Mouse (Mus musculus) heart, embryonic 11.5 days (tissue): Measurements from ENCODE around the gene Preb. TPM values are rescaled to one million over a fixed set of nuclear protein-coding genes. Genes with fewer than 3 reads are reported as not detected.

ENCODE experiments used
- ATAC-seq: fragments of 200-750 bp; cut with Nextera tagmentation; replicated peaks from 2 replicates; pipeline ENCODE4 v1.8.0; 2017; ENCODE audit warnings: moderate library complexity; ENCODE audit not compliant: insufficient number of reproducible peaks, low FRiP score, low TSS enrichment
- H3K27ac ChIP-seq: fragments of 300-500 bp; sonication (generic); 2 replicates; pipeline ENCODE4 v1.5.1; 2014; ENCODE audit warnings: mild to moderate bottlenecking, low read depth, low read length
- H3K27me3 ChIP-seq: fragments of 300-500 bp; sonication (generic); 2 replicates; pipeline ENCODE4 v1.6.1; 2014; ENCODE audit warnings: mild to moderate bottlenecking, low read length, mixed read lengths; ENCODE audit not compliant: control insufficient read depth, insufficient read depth
- H3K36me3 ChIP-seq: fragments of 300-500 bp; sonication (generic); 2 replicates; pipeline ENCODE4 v1.6.1; 2014; ENCODE audit warnings: mild to moderate bottlenecking, low read length, moderate library complexity, mixed read lengths; ENCODE audit not compliant: control insufficient read depth, insufficient read depth
- H3K4me1 ChIP-seq: fragments of 300-500 bp; sonication (generic); 2 replicates; pipeline ENCODE4 v1.6.1; 2014; ENCODE audit warnings: low read length; ENCODE audit not compliant: control insufficient read depth, insufficient read depth
- H3K4me2 ChIP-seq: fragments of 300-500 bp; sonication (generic); 2 replicates; pipeline ENCODE4 v1.6.1; 2014; ENCODE audit warnings: mild to moderate bottlenecking, moderate library complexity
- H3K4me3 ChIP-seq: fragments of 300-500 bp; sonication (generic); 2 replicates; pipeline ENCODE4 v1.5.1; 2014; ENCODE audit warnings: low read depth, low read length
- H3K9ac ChIP-seq: fragments of 300-500 bp; sonication (generic); 2 replicates; pipeline ENCODE4 v1.6.1; 2014; ENCODE audit warnings: mild to moderate bottlenecking, low read depth, low read length, moderate library complexity
- H3K9me3 ChIP-seq: fragments of 300-500 bp; sonication (generic); replicated peaks from 2 replicates; pipeline ENCODE4 v1.6.1; 2016; ENCODE audit warnings: low read length; ENCODE audit not compliant: control insufficient read depth
- WGBS: fragments of 180-500 bp; shearing (Covaris S2); extraction: QIAGEN DNeasy Blood & Tissue Kit; methylation state at CpG from one replicate; pipeline ENCODE4 v1.1.7; 2014; ENCODE audit not compliant: insufficient replicate concordance; 5-methylcytosine and 5-hydroxymethylcytosine counted together
- polyA plus RNA-seq: library from polyadenylated mRNA; unstranded; fragments of >200 nt; fragmentation: Nextera tagmentation; extraction: Ambion mirVana; gene quantifications from 2 replicates; pipeline ENCODE4 v1.2.1, GENCODE M21; 2014

Gene Preb
- polyA plus RNA-seq, 1 experiment from 2014 or later, result 70.2 TPM

- H3K36me3 ChIP-seq, result no peaks in the 10 kb centered on the region
- H3K4me1 ChIP-seq, result peaks cover 6% of the 10 kb centered on the region
- no peak overlapping the region for H3K27ac ChIP-seq
- H3K4me2 ChIP-seq, result no peak overlapping the region
- no peaks in the 10 kb centered on the region for H3K27me3 ChIP-seq
- no peaks in the 10 kb centered on the region for H3K9me3 ChIP-seq
- WGBS, result 68% methylated on average over 3 of the region's 3 CpGs
- no peak for ATAC-seq
- H3K9ac ChIP-seq, result no peak overlapping the region
- H3K4me3 ChIP-seq, result no peak overlapping the region
These were observed 33.9 kb upstream of the Preb start for GRCm38 (mm10) chr5:30994074-30994473.

GRCm38 (mm10) chr5:30992980-30993676 lies 33.0 kb upstream of the Preb start:
- H3K4me1 ChIP-seq, result peaks cover 6% of the 10 kb centered on the region
- H3K9ac ChIP-seq, result no peak overlapping the region

GRCm38 (mm10) chr5:30982357-30982756 lies 22.2 kb upstream of the Preb start:
- no peaks in the 10 kb centered on the region for H3K9me3 ChIP-seq
- H3K27me3 ChIP-seq, result no peaks in the 10 kb centered on the region
- no peak overlapping the region for H3K27ac ChIP-seq
- H3K4me2 ChIP-seq, result no peak overlapping the region
- H3K4me1 ChIP-seq, result no peaks in the 10 kb centered on the region
- no peak for ATAC-seq
- no peak overlapping the region for H3K9ac ChIP-seq
- 20% methylated on average over 2 of the region's 2 CpGs for WGBS
- no peak overlapping the region for H3K4me3 ChIP-seq
- H3K36me3 ChIP-seq, result no peaks in the 10 kb centered on the region

More at GRCm38 (mm10) chr5:30992980-30993676, 33.0 kb upstream of the Preb start:
- H3K36me3 ChIP-seq, result no peaks in the 10 kb centered on the region
- no peaks in the 10 kb centered on the region for H3K27me3 ChIP-seq
- ATAC-seq, result no peak
- 73% methylated on average over 5 of the region's 5 CpGs for WGBS
- no peak overlapping the region for H3K27ac ChIP-seq
- no peak overlapping the region for H3K4me3 ChIP-seq
- H3K9me3 ChIP-seq, result no peaks in the 10 kb centered on the region
- H3K4me2 ChIP-seq, result no peak overlapping the region

GRCm38 (mm10) chr5:30974870-30975656 lies 14.9 kb upstream of the Preb start:
- no peak overlapping the region for H3K9ac ChIP-seq

GRCm38 (mm10) chr5:30969440-30969839 lies 9.3 kb upstream of the Preb start:
- Histone ChIP-seq H3K4me2 (no peak overlapping the region), H3K27ac (no peak overlapping the region), H3K27me3 (no peaks in the 10 kb centered on the region), H3K4me1 (no peaks in the 10 kb centered on the region), H3K36me3 (no peaks in the 10 kb centered on the region), H3K9ac (no peak overlapping the region), H3K9me3 (no peaks in the 10 kb centered on the region), H3K4me3 (no peak overlapping the region)
- no peak for ATAC-seq
- WGBS, result 65% methylated on average over 2 of the region's 2 CpGs

More at GRCm38 (mm10) chr5:30974870-30975656, 14.9 kb upstream of the Preb start:
- Histone ChIP-seq H3K4me2 (no peak overlapping the region), H3K36me3 (no peaks in the 10 kb centered on the region), H3K4me1 (no peaks in the 10 kb centered on the region), H3K9me3 (no peaks in the 10 kb centered on the region), H3K4me3 (no peak overlapping the region), H3K27ac (no peak overlapping the region), H3K27me3 (no peaks in the 10 kb centered on the region)
- ATAC-seq, result no peak
- WGBS, result 65% methylated on average over 9 of the region's 9 CpGs

- H3K4me3 ChIP-seq, result no peak within 1 kb of the TSS
- H3K4me2 ChIP-seq, result no peak within 1 kb of the TSS
- no peaks in the 10 kb centered on the region for H3K4me1 ChIP-seq
- no peak within 1 kb of the TSS for H3K9ac ChIP-seq
- H3K27me3 ChIP-seq, result no peaks in the 10 kb centered on the region
- H3K36me3 ChIP-seq, result no peaks in the 10 kb centered on the region
- 55% methylated on average over 8 of the region's 8 CpGs for WGBS
- no peak for ATAC-seq
- no peak within 1 kb of the TSS for H3K27ac ChIP-seq
- no peaks in the 10 kb centered on the region for H3K9me3 ChIP-seq
These were observed 8.3 kb upstream of the Preb start, which contains the start of gene Tcf23 for GRCm38 (mm10) chr5:30968416-30968815. Tcf23 (plus strand) TSS chr5:30968662.

- no peaks in the 10 kb centered on the region for H3K9me3 ChIP-seq
- H3K27ac ChIP-seq, result no peak overlapping the region
- H3K4me1 ChIP-seq, result no peaks in the 10 kb centered on the region
- no peaks in the 10 kb centered on the region for H3K27me3 ChIP-seq
- H3K4me3 ChIP-seq, result no peak overlapping the region
- no peak for ATAC-seq
- no peaks in the 10 kb centered on the region for H3K36me3 ChIP-seq
- H3K4me2 ChIP-seq, result no peak overlapping the region
- 81% methylated on average over 4 of the region's 4 CpGs for WGBS
- no peak overlapping the region for H3K9ac ChIP-seq
These were observed 6.0 kb upstream of the Preb start for GRCm38 (mm10) chr5:30966189-30966588.

- no peak overlapping the region for H3K4me3 ChIP-seq
- no peaks in the 10 kb centered on the region for H3K27me3 ChIP-seq
- no peak overlapping the region for H3K27ac ChIP-seq
- H3K4me1 ChIP-seq, result peaks cover 4% of the 10 kb centered on the region
- 74% methylated on average over 3 of the region's 3 CpGs for WGBS
- no peak for ATAC-seq
- H3K4me2 ChIP-seq, result no peak overlapping the region
- no peaks in the 10 kb centered on the region for H3K9me3 ChIP-seq
- H3K36me3 ChIP-seq, result no peaks in the 10 kb centered on the region
- H3K9ac ChIP-seq, result no peak overlapping the region
These were observed 3.8 kb upstream of the Preb start for GRCm38 (mm10) chr5:30963916-30964315.
